Mouse (Mus musculus) spleen, embryonic (tissue): ENCODE measurements at regions not wholly inside any gene's neighbourhood (a gene's known extent, or its start where the extent isn't known, plus 50 kb on each side); places are given as distances from the start of the nearest gene placed in this dataset.

Experiments used
- CTCF ChIA-PET: fragments of 350-600 bp; sonication (Branson Sonifier 250); formaldehyde crosslinking; loops from one replicate; lab custom pipeline; 2022; lab: Charles Lee

- CTCF ChIA-PET: no interaction called here
Measured at GRCm38 (mm10) chr3:50887002-50887401, 337.2 kb upstream of the Noct start.

- CTCF ChIA-PET: no interaction called here
Measured at GRCm38 (mm10) chr3:50888571-50889210, 335.6 kb upstream of the Noct start.

- CTCF ChIA-PET: no interaction called here
Measured at GRCm38 (mm10) chr3:50890537-50890936, 333.7 kb upstream of the Noct start.

- CTCF ChIA-PET: no interaction called here
Measured at GRCm38 (mm10) chr3:50898179-50898578, 326.1 kb upstream of the Noct start.

GRCm38 (mm10) chr3:50899830-50900350, 324.4 kb upstream of the Noct start:
- CTCF ChIA-PET: no interaction called here

GRCm38 (mm10) chr3:50900566-50900965, 323.7 kb upstream of the Noct start:
- CTCF ChIA-PET: no interaction called here

GRCm38 (mm10) chr3:50901321-50901720, 322.9 kb upstream of the Noct start:
- CTCF ChIA-PET: no interaction called here

GRCm38 (mm10) chr3:50902933-50903332, 321.3 kb upstream of the Noct start:
- CTCF ChIA-PET: no interaction called here

GRCm38 (mm10) chr3:50904716-50905116, 319.5 kb upstream of the Noct start:
- CTCF ChIA-PET: no interaction called here

GRCm38 (mm10) chr3:50905274-50905992, 318.8 kb upstream of the Noct start:
- CTCF ChIA-PET: no interaction called here

GRCm38 (mm10) chr3:50905993-50906831, 318.0 kb upstream of the Noct start:
- CTCF ChIA-PET: no interaction called here

- CTCF ChIA-PET: no interaction called here
Measured at GRCm38 (mm10) chr3:50912980-50913518, 311.2 kb upstream of the Noct start.

- CTCF ChIA-PET: no interaction called here
Measured at GRCm38 (mm10) chr3:50914866-50915365, 309.3 kb upstream of the Noct start.

- CTCF ChIA-PET: no interaction called here
Measured at GRCm38 (mm10) chr3:50916305-50916854, 307.9 kb upstream of the Noct start.

GRCm38 (mm10) chr3:50922347-50922746, 301.9 kb upstream of the Noct start:
- CTCF ChIA-PET: no interaction called here

- CTCF ChIA-PET: no interaction called here
Measured at GRCm38 (mm10) chr3:50922832-50923231, 301.4 kb upstream of the Noct start.

GRCm38 (mm10) chr3:50923327-50923726, 300.9 kb upstream of the Noct start:
- CTCF ChIA-PET: no interaction called here

GRCm38 (mm10) chr3:50927318-50927717, 296.9 kb upstream of the Noct start:
- CTCF ChIA-PET: no interaction called here

- CTCF ChIA-PET: no interaction called here
Measured at GRCm38 (mm10) chr3:50929013-50929412, 295.2 kb upstream of the Noct start.

GRCm38 (mm10) chr3:50932397-50933089, 291.7 kb upstream of the Noct start:
- CTCF ChIA-PET: no interaction called here

GRCm38 (mm10) chr3:50933090-50933443, 291.2 kb upstream of the Noct start:
- CTCF ChIA-PET: no interaction called here
